8 mouse cellular contexts compared by ENCODE assay signal in genomic region chr17:56558448-56558847, GRCm38 (mm10). TPM values are rescaled to one million over a fixed set of nuclear protein-coding genes. Genes with fewer than 3 reads are reported as not detected.
A peak's percentile ranks its signal among the peaks of the same experiment; 100 is the strongest.
DNase-seq lines count a peak whose midpoint lies in the region; ATAC-seq and TF ChIP-seq lines count a peak whose summit lies in the region.

No protein-coding gene starts in this region.

- no peak overlapping the region for H3K27ac ChIP-seq in ES-E14 (ENCODE audit: insufficient read depth, low read depth, low read length, poor library complexity, severe bottlenecking)
- no peak overlapping the region for H3K27ac ChIP-seq in embryonic fibroblast, embryonic 13.5 days (ENCODE audit: insufficient read depth, low read length)
- H3K27ac ChIP-seq in lung, embryonic 16.5 days (ENCODE audit: low read length), result no peak overlapping the region

- in situ Hi-C loops in ES-E14 (cut with MboI; ENCODE audit: low sequenced_read_pairs in 2 of 2, unreplicated experiment in 2 of 2), result loop anchor here in 1 of 2 experiments (10.0 kb wide), 1 partner anchor 204 kb away; no protein-coding TSS in a partner anchor

- H3K4me1 ChIP-seq in ES-E14 (ENCODE audit: control insufficient read depth in 2 of 2, insufficient read depth in 2 of 2, low read length in 2 of 2, poor library complexity in 1 of 2), result peaks cover 0 to 15% of the 10 kb centered on the region in 2 experiments; a peak in 2 of 4 replicates
- no peaks in the 10 kb centered on the region for H3K4me1 ChIP-seq in embryonic fibroblast, embryonic 13.5 days (ENCODE audit: control insufficient read depth, insufficient read depth, low read length)
- no peaks in the 10 kb centered on the region for H3K4me1 ChIP-seq in lung, embryonic 16.5 days (replicated peaks; ENCODE audit: control insufficient read depth, insufficient read depth, low read length)

- no peak overlapping the region for H3K4me2 ChIP-seq in lung, embryonic 16.5 days (ENCODE audit: low read depth, low read length)

- no peaks in the 10 kb centered on the region for H3K27me3 ChIP-seq in lung, embryonic 16.5 days (ENCODE audit: control insufficient read depth, insufficient read depth, low read depth, low read length)

- H3K4me3 ChIP-seq in ES-E14 (ENCODE audit: insufficient read depth in 1 of 2, low read depth in 1 of 2, low read length in 2 of 2, poor library complexity in 1 of 2, severe bottlenecking in 1 of 2), result no peak overlapping the region
- no peak overlapping the region for H3K4me3 ChIP-seq in embryonic fibroblast, embryonic 13.5 days (ENCODE audit: insufficient read depth, low read length)
- no peak overlapping the region for H3K4me3 ChIP-seq in lung, embryonic 16.5 days (ENCODE audit: low read length)

- intact Hi-C loops in heart, postnatal 10 days (cut with DNase I), result loop anchor here (5.0 kb wide), 2 partner anchors 109 to 151 kb away; no protein-coding TSS in a partner anchor

- 22% methylated on average over 3 of the region's 3 CpGs for WGBS in lung, embryonic 16.5 days

- no peak overlapping the region for H3K9ac ChIP-seq in ES-E14 (ENCODE audit: insufficient read depth, low read depth, low read length, poor library complexity, severe bottlenecking)
- no peak overlapping the region for H3K9ac ChIP-seq in lung, embryonic 16.5 days (ENCODE audit: low read length)

- peaks cover 26% of the 10 kb centered on the region for H3K36me3 ChIP-seq in ES-E14 (ENCODE audit: control insufficient read depth, insufficient read depth, low read length, poor library complexity, severe bottlenecking)
- peaks cover 22% of the 10 kb centered on the region for H3K36me3 ChIP-seq in lung, embryonic 16.5 days (ENCODE audit: control insufficient read depth, insufficient read depth, low read length)

- H3K9me3 ChIP-seq in ES-E14 (ENCODE audit: control insufficient read depth, insufficient read depth, low read depth, low read length), result no peaks in the 10 kb centered on the region
- no peaks in the 10 kb centered on the region for H3K9me3 ChIP-seq in lung, embryonic 16.5 days (ENCODE audit: control insufficient read depth, low read length)

- peak; percentile 49; the same call in 1 of the 2 replicates for TF ChIP-seq CTCF in embryonic fibroblast, embryonic 13.5 days (IDR thresholded peaks at IDR 0.05; ENCODE audit: borderline replicate concordance, insufficient read depth, low read length)

- peak; percentile 16; the same call in 1 of the 2 replicates for ATAC-seq in lung, embryonic 16.5 days (ENCODE audit: low read depth)

- peak; percentile 47 for DNase-seq in ES-E14 (ENCODE audit: low read depth, low spot score)
- peak; percentile 82 for DNase-seq in brain, adult 2 months (ENCODE audit: low read depth, low spot score)
- DNase-seq in heart, postnatal 10 days, result peak; percentile 65 to 75
- DNase-seq in kidney, postnatal 4 days, result peak; percentile 81 to 83
- DNase-seq in retina, postnatal 1 day, result peak; percentile 85
- DNase-seq in thymus, postnatal 4 days, result peak; percentile 86

- no peak for TF ChIP-seq POLR2A in embryonic fibroblast, embryonic 13.5 days (IDR thresholded peaks at IDR 0.05; ENCODE audit: low read depth, low read length)

TF ChIP-seq in ES-E14, 5 proteins besides CTCF, POLR2A, EP300 and RAD21:
- no peak for TF ChIP-seq CHD2 (IDR thresholded peaks at IDR 0.05; ENCODE audit: low read depth, low read length)
- TF ChIP-seq ZC3H11A (IDR thresholded peaks at IDR 0.05; ENCODE audit: borderline replicate concordance, low read depth, low read length), result 0 out of 2 replicates have a peak, but pooled peaks have one; percentile 47

RNA-seq across cellular contexts. Expression of gene Gm20219, which starts 4.3 kb away (rescaled TPM):
- 1.5 and 2.6 TPM in 2 replicates for total RNA-seq in ES-E14 (2012; rRNA removed)
- 0.38 and 0.54 TPM in 2 replicates for polyA plus RNA-seq in embryonic fibroblast, embryonic 13.5 days (2011; ENCODE audit: insufficient read length, low read depth, missing spikeins)
- under 1 TPM in 1 of 2 experiments, not detected in 1; 0.60 TPM for total RNA-seq in heart, postnatal 10 days (2021)
- polyA plus RNA-seq in lung, embryonic 16.5 days (2015; fragmentation: Nextera tagmentation; extraction: Ambion mirVana), result 4.8 and 4.9 TPM in 2 replicates

RNA-seq across cellular contexts. Expression of gene Safb2, which starts 25.9 kb away (rescaled TPM):
- 113 and 172 TPM in 2 replicates for total RNA-seq in ES-E14 (2012; rRNA removed)
- polyA plus RNA-seq in embryonic fibroblast, embryonic 13.5 days (2011; ENCODE audit: insufficient read length, low read depth, missing spikeins), result 58.1 and 60.9 TPM in 2 replicates
- 10 to 100 TPM; 55.7 to 56.8 TPM for total RNA-seq in heart, postnatal 10 days (2021)
- 73.7 and 74.8 TPM in 2 replicates for polyA plus RNA-seq in lung, embryonic 16.5 days (2015; fragmentation: Nextera tagmentation; extraction: Ambion mirVana)

RNA-seq across cellular contexts. Expression of gene Safb, which starts 26.2 kb away (rescaled TPM):
- 116 and 127 TPM in 2 replicates for total RNA-seq in ES-E14 (2012; rRNA removed)
- polyA plus RNA-seq in embryonic fibroblast, embryonic 13.5 days (2011; ENCODE audit: insufficient read length, low read depth, missing spikeins), result 67.2 and 76.1 TPM in 2 replicates
- 10 to 100 TPM; 96.8 to 97.6 TPM for total RNA-seq in heart, postnatal 10 days (2021)
- polyA plus RNA-seq in lung, embryonic 16.5 days (2015; fragmentation: Nextera tagmentation; extraction: Ambion mirVana), result 86.9 and 95.7 TPM in 2 replicates

RNA-seq across cellular contexts. Expression of gene Znrf4, which starts 46.2 kb away (rescaled TPM):
- not detected in 2 replicates for total RNA-seq in ES-E14 (2012; rRNA removed)
- polyA plus RNA-seq in embryonic fibroblast, embryonic 13.5 days (2011; ENCODE audit: insufficient read length, low read depth, missing spikeins), result not detected in 2 replicates
- not detected for total RNA-seq in heart, postnatal 10 days (2021)
- polyA plus RNA-seq in lung, embryonic 16.5 days (2015; fragmentation: Nextera tagmentation; extraction: Ambion mirVana), result not detected in 2 replicates

RNA-seq across cellular contexts. Expression of gene 2410015M20Rik, which starts 51.1 kb away (rescaled TPM):
- total RNA-seq in ES-E14 (2012; rRNA removed), result 236 and 294 TPM in 2 replicates
- polyA plus RNA-seq in embryonic fibroblast, embryonic 13.5 days (2011; ENCODE audit: insufficient read length, low read depth, missing spikeins), result 134 and 146 TPM in 2 replicates
- 100 to 1,000 TPM; 338 to 370 TPM for total RNA-seq in heart, postnatal 10 days (2021)
- 227 and 241 TPM in 2 replicates for polyA plus RNA-seq in lung, embryonic 16.5 days (2015; fragmentation: Nextera tagmentation; extraction: Ambion mirVana)
